Mouse (Mus musculus) 3T3-L1 (cell line): ENCODE measurements at regions not wholly inside any gene's neighbourhood (a gene's known extent, or its start where the extent isn't known, plus 50 kb on each side); places are given as distances from the start of the nearest gene placed in this dataset.
A peak's percentile ranks its signal among the peaks of the same experiment; 100 is the strongest.

Experiments
- DNase-seq: peaks from one replicate; pipeline ENCODE4 v3.0.0-alpha.2; 2015; ENCODE audit warnings: low read depth, low spot score

DNA sequence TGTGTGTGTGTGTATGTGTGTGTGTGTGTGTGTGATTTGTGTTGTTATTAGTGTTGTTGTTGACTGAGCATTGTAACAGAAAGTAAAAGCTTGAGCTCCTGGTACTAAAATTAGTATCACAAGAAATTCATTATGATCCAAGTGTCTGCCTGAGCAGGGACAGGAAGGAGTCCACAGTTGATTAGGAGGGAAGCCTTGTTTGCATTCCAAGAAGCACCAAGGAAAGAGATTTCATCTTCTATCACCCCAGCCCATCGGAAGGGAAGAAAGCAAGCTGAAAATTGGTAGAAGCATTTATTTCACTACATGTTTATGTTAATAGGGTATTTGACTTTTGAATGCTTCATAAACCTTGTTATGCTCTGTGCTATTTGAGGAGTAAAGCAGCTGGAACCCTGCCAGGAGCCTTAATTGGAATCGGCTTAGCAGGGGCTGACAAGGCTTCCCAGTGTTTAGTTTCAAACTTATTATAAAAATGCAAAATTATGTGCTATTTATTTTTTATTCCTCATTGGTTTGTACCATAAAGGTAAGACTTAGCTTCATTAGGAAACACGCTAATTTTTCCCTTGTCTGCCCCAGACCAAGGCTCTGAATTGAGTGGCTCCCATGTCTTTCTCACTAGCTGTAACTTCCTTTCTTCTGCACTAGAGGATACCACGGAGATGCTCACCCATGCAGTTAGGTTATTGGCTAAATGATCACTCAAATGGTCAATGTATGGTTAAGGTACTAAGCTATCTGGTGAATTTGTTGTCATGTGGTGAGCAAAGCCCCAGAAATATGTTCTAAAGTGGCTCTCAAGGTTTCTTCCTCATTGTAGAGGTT is 318.6 kb downstream of the Serpinb8 start:
- no peak for DNase-seq

DNA sequence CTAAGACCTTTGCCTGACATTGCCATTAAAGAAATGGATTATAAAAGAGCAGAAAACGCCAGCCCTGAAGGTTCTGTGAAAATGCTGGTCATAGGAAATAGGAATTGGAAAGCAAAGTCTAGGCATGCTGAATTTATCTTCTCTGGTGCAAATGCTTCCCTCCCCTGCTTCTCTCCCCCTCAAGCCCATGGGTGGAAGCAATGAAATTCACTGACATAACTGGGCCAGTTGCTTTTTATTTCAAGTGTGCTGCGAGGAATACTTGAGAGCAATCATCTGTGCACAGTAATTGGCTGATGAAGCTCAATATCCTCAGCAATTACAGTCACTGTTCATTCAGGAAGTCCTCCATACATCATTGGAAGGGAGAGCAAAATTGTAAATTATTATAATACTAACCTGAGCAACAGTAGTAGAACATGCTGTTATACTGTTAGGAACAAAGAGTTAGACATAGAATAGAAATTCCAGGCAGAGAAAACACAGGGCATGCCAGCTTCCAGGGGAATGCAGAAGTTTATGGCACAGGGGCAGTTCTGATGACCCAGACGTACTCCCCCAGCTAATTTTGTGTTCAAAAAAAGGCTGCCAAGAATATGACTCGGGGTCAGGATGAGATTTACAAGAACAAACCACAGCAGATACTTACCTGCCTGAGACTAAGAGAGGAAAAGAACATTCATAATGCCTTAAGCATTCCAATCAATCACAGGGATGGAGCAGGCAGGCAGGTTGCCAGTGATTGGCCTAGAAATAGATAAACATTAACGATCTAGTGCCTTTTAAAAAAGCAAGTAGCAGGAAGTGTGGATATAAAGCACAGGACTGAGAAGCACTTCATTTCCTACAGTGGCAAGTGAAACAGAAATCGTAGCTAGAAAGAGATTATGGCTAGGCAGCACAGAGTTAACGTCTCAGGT is 325.1 kb downstream of the Serpinb8 start:
- DNase-seq, result no peak

DNA sequence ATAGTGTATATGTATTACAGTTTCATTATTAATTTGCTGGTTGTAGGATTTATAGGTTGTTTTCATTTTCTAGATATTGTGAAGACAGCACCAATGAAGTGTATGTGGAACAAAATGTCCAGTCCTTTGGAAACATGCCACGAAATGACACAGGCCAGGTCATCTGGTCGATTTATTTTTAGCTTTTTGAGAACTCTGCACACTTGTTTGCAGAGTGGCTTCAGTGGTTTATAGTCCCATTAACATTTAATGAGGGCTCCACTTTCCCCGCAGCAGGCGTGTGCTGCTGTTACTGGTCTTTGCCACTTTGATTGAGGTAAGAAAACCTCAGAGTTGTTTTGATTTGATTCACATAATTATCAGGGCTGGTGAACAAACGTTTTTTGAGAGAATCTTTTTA is 327.2 kb downstream of the Serpinb8 start:
- no peak for DNase-seq

DNA sequence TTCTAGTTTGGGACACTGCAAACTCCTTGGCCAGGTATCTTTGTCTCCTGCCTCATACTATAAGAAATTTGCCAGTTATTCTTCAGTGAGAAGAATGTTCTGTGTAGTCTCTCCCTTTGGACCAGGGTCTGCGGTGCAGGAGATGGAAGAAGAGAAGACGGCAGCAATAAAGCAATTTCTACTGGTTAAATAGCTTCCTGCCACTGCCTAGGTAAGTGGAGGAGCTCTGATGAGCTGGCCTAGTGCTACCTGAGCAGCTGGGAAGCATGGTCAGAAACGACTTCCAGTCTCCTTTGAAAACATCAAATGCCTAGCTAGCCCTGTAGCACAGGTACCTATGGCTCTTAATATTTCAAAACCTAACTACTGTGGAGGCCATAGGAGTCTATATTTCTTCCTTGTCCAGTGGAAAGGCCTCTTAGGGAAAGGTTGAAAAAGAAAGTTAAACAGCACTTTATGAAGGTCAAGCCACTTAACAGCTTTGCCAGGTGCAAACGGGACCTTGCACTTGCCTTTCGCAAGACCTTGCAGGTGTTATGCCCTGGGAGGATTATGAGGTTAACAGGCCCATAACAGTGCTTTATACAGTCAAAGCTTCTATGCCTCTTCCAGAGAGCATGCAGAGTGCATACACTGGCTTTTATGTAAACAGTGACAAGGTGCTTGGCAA is 351.9 kb downstream of the Serpinb8 start:
- DNase-seq, result no peak

DNA sequence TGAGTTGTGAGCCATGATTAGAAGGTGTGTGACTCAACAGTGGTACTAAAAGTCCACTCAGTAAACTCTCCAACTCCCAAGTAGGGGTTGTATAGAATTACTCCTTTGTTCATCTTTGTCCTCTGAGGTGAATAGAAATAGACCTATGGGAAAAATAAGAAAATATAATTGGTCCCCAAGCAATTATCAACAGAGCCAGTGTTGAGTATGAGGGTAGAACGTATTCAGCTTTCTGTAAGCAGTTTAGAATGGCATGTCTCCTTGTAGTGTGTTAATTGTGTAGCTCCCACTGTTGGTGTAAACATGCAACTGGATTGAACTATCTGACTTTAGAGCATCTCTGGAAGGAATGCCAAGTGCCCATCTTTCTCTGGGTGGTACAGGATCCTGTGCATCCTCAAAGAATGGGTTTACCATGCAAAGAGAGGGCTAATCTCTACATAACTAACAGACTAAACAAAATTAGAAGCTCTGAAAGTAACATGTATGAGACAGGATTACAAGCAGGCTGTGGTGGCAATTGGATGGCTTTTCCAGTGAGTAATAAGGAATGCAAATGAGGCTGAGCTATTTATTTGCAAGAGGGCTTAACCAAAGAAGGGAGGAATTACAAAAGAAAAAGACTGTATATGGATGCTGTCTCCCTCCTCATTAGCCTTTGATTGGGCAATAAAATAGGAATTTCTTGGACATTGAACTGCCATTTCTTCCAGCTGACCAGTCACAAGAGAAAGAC is 356.6 kb downstream of the Serpinb8 start:
- DNase-seq, result no peak

DNA sequence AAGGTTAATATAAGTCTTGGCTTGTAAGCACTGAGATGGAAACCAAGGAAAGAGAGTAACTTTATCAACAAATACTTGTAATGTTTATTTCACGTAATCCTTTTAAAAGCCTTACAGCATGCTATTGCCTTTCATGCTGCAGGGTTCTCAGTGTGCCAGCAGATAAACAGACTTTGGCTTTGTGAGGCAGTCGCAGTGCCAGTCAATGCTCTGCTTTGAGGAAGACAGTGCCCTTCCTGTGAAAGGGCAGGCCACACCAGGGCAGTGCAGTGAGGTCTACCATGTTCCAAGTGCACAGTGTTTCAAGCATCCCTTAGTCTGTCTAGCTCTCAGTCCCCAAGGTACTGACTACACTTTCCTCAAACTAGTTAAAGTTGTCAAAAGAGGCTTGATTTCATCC is 360.6 kb downstream of the Serpinb8 start:
- DNase-seq, result no peak

DNA sequence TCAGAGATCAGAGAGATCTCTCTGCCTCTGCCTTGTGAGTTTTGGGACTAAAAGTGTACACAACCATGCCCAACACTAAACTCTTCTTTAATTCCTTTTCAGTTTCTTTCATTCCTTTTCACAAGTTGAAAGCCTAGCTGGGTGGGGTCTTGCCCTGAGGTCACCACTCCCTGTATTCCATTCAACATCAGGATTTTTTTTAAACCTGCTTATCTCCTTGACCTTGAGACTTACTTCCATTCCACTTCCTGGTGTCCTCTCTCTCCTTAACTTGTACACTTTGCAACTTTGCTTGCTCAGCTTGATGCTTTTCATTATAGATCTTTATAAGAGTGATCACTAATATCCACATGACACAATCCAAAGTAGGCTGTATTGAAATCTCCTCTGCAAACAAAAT is 371.2 kb downstream of the Serpinb8 start:
- DNase-seq, result no peak

DNA sequence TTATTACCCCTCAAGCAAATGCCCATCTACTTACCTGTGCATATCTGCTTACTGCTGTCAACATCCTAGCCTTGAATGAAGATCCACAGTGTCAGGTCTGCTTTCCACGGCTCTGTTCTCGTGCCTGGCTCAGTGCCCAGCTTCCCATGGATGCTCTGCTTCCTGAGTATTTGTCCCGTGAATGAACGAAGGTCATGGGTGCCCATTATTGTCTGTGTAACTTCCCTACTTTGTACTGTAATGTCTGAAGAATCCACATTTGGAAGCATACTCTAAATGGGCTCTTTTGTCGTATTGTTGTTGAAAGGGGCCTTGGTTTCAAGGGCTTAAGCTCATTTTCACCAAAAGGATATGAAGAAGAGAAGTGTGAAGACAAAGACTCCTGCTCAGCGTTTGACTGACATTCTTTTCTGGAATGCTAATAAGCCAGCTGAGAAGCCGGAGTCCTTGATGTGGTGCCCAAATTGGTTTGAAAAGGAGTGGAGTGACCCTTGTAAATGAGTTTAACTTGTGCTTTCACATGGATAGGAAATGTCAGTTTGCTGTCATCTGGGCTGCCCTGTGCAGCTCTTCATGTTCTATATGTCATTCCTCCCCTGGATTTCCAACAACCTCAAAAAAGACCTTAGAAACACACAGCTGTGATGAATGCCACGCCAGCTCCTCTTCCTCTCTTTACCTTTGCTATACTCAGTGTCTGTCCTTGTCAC is 386.0 kb downstream of the Serpinb8 start:
- DNase-seq, result no peak

DNA sequence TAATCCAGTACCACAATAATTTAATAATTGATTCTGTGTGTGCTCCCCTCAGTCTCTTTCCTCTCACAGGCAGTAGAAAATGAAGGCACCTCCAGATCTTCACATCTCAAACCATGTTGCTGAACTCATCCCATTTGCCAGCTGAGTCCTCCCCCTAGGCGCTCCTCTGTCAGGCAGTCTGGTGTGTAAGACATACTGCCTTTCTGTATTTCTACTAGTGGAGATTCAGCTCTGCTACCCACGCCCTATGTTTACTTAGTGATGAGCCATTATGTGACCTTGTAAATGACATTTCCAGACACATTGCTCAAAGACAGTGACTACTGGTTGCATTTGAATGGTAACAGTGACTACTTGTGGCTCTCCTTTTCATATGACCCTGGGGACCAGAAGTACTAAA is 387.9 kb downstream of the Serpinb8 start:
- DNase-seq, result no peak

DNA sequence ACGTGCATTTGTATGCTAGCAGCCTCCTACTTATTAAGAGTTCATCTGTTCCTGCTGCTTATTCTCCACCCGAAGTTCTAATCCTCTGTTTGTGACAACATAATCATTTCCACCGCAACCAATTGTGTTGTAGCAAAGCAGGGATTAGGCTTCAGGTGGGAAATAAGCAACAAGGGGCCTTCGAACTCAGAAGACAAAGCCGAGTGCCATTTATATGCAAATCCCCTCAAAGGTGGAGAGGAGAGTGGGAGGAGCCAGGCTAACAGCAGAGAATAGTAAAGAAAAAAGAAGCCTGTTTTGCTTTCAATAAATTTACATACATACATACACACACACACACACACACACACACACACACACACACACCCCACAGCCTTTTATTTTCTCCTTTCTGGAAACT is 388.6 kb downstream of the Serpinb8 start:
- no peak for DNase-seq

DNA sequence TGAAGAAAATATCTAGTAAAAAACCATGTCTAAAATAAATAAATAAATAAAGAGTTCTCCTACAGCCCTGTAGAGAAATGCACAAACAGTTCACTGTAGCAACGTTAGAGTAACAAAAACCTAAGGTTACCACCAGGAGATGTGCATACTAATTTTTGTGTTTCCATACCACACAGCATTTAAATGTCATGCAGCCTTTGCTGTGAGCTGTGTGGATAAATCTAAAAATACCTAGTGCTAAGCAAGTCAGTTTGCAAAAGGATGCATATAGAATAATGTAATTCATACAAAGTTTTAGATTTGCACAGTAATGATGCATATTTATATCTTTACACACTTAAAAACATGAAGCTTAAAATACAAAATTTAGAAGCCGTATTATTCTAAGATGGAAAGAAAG is 395.8 kb downstream of the Serpinb8 start:
- DNase-seq, result no peak

DNA sequence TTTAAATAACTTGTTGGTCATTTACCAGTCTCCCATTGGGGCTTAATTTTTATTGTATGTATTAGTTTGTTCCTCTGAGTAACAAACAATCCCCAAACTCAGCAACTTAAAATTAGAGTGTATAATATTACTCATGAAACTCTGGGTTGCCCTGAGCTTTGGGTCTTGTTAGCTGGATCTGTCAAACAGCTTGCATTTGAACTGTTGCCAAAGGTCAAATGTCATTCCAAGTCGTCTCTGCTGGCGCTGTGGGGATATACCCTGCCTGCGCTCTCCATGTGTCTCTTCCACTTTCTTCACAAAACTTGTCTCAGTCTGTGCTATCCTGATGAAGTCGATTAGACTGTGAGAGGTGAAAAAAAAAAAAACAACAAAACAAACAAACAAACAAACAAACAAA is 398.3 kb downstream of the Serpinb8 start:
- no peak for DNase-seq

DNA sequence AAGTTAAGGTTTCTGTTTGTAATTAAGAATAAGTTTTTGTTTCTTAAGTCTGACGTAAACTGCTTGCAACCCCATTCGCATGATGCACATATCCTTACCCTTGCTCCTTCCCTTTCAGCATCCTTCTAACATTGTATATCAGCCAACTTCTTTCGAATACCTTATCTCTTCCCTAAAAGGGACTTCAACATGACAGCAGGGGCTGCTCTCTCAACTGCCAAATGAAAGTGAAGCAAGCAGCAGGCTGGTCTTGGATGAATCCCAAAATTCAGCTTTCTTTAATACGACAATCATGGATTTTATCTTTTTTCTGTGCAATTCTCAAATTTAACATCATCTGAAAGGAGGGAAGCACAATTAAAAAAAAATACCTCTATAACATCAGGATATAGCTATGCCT is 403.2 kb downstream of the Serpinb8 start:
- DNase-seq, result no peak

DNA sequence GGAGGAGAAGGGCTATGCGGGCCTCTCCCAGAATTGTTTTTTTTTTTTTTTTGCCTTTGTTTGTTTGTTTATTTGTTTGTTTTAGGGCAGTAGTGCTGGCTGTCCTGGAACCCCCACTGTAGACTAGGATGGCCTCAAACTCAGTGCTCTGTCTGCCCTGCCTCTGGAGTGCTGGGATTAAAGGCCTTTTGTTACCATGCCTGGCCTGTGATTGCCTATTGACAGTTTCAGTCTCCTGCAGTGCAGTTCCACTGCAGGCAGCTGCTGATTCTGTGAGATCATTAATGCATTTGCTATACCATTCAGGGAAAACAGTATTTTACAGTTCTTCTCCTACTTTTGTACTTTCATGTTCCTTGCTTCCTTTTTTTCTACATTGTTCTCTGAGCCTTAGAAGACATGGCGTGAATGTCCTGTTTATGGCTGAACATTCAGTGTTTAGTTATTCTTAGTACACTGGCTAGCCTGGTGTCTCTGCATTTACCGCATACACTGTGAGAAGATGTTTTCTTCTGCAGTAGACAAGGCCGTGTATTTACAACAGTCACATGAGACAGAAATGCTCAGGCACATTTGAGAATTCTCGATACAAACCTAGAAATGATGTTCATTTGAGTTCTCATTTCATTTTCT is 434.0 kb downstream of the Serpinb8 start:
- DNase-seq, result no peak

DNA sequence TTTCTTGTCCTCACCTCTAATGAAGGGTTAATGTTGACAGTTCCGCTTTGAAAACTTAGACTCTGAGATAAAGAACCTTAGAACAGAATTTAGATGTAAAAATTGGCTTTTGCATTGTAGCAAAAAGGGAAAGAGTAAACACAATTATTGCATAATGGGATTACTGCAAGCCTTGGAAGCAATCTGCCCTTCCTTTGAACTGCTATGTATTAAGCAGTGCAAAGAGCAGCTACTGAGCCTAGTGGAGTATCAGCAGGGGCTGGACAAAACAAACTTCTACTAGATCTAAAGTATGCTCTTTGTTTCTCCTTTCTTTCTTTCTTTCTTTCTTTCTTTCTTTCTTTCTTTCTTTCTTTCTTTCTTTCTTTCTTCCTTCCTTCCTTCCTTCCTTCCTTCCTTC is 434.9 kb downstream of the Serpinb8 start:
- no peak for DNase-seq

DNA sequence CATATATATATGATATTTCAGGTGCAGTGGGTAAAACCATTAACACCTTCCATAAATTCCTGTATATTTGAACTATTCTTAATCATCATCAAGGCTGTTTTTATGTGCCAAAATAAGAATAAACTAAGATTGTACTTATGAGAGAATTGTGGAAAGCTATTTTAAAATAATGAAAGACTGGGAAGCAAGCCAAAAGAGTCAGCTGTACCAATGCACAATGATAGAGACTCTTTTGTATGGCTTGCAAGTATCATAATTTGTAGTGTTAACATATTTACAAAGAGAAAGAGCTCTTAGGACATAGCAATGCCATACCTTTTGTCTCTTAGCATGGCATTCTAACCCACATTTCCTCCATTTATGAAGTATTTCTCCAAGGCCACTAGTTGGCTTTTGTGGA is 436.7 kb downstream of the Serpinb8 start:
- no peak for DNase-seq

DNA sequence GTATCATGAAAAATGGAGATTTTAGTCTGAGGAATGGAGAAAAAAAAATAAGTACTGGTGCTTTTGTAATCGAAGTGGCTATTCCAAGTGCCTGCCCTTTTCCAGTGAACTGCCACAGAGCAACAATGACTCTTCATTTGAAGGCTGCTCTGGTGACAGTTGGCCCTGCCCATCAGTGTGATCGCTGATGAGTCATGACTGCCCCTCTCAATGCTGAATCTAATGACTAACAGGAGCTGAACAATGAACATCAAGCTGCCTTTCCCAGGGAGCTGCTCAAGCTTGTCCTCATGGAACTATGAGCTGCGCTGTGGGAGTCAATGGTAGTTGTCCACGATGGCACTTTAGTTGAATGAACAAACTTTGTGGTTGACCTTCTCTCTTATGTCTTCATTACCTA is 456.4 kb downstream of the Serpinb8 start:
- DNase-seq, result peak; percentile 33

DNA sequence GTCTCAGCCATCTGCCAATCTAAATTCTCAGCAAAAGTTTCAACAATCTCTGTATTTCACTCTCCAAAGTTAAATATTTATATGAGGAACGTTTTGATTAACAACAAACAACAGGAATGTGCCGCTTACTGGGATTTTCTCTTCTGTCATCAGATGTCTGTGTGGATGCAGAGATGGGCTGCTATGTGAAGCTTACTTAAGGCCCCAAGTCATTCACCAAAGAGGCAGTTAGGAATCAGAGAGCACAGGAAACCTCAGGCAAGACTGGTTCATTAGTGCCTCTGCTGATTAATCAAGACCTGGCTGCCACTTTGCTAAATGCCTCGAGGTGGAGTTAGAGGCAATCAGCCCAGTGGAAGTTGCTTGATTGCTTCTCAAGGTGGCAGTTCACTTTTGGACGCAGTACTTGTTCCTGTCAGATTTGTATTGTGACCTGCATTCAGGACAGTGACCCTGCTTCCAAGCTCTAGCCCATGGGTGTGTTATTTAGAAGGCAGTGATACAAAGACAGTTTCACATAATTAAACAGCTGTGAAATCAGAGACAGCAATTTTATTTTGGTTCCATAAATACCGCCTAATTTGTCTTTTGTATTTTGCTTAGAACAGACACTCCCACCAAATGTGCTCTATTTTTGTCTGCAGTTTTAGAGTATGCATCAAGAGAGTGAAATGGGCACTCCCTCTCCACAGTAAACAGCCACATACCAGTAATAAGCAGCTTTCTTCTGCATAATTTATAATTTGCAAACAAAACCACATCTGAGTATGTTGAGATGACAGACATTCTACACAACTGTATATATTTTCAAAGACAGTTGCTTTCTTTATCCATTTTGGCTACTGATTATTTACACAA is 457.3 kb downstream of the Serpinb8 start:
- DNase-seq, result no peak

DNA sequence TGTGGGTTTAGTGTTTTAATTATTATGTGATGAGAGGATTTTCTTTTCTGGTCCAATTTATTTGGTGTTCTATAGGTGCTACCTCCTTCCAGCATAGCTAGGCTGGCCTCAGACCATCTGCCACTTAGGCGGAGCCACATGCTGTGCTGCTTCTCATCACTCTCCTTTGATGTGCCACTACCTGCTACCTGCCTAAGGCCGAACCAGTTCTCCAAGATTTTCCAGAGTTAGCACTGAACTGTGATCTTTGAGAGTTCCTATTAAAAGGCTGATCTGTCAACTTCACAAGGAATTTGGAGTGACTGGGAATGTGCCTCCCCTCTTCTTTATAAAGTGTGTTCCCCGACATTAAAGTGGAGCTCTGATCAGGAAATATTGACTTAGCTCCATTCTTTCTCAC is 504.8 kb downstream of the Serpinb8 start:
- no peak for DNase-seq

DNA sequence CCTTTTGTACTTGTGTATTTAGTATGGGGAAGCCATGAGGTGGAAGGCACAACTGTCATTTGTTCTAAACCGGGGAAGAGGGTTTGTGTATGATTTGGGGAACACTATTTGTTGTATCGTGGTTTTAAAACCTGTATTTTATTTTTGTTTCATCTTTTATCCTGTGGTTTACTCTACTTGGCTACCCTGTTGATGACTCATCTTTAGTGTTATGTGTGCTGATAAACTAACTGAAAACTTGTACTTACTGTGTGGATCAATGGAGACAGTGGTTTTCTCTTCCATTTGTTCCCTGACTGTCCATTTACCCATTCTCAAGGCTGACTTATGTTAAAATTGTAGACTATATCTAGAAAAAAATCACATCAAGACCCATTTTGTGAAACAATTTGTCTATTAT is 512.8 kb downstream of the Serpinb8 start:
- no peak for DNase-seq
